Mouse (Mus musculus) cerebellum, adult 2 months (tissue): Measurements from ENCODE around the gene Gm5485.

Source experiments
- CTCF ChIP-seq: fragments of 200-500 bp; IDR thresholded peaks from 2 replicates; pipeline ENCODE4 v1.5.1; 2011; ENCODE audit warnings: low read depth, mild to moderate bottlenecking, control low read depth, low read length, moderate library complexity, borderline replicate concordance; ENCODE audit not compliant: insufficient read depth
- POLR2A ChIP-seq: fragments of 200-500 bp; IDR thresholded peaks from 2 replicates; pipeline ENCODE4 v1.6.1; 2011; ENCODE audit warnings: low read length, control low read depth, borderline replicate concordance; ENCODE audit not compliant: insufficient read depth

- no peak for TF ChIP-seq CTCF
- no peak for TF ChIP-seq POLR2A
These were observed 41.0 kb upstream of the Gm5485 start for GRCm38 (mm10) chr16:48453264-48453663.
